Mouse (Mus musculus): ENCODE results near the gene C5ar2.

GRCm38 (mm10) chr7:16207496-16207895 is 36.5 kb downstream of the C5ar2 start:
- TF ChIP-seq CTCF (IDR thresholded peaks at IDR 0.05; ENCODE audit: low read depth) (no peak), EP300 (IDR thresholded peaks at IDR 0.05; ENCODE audit: low read depth) (no peak)
